Mouse (Mus musculus) limb, embryonic 13.5 days (tissue): ENCODE measurements around the gene Hist1h4b. TPM values are rescaled to one million over a fixed set of nuclear protein-coding genes. Genes with fewer than 3 reads are reported as not detected.
A peak's percentile ranks its signal among the peaks of the same experiment; 100 is the strongest.
"Not testable (repeated sequence)": the region's sequence is repeated elsewhere in the genome, so short reads cannot be mapped to it uniquely, and the experiment has no call there.

ENCODE experiments used
- ATAC-seq: fragments of 200-750 bp; cut with Nextera tagmentation; 2 replicates; pipeline ENCODE4 v1.8.0; 2017; ENCODE audit warnings: low read depth, moderate number of reproducible peaks, moderate TSS enrichment; ENCODE audit not compliant: low FRiP score
- H3K27ac ChIP-seq: fragments of 300-500 bp; sonication (generic); 2 replicates; pipeline ENCODE4 v1.5.1; 2015; ENCODE audit warnings: inconsistent platforms, mild to moderate bottlenecking, moderate library complexity
- H3K27me3 ChIP-seq: fragments of 300-500 bp; sonication (generic); 2 replicates; pipeline ENCODE4 v1.6.1; 2015; ENCODE audit warnings: mild to moderate bottlenecking, inconsistent platforms
- H3K36me3 ChIP-seq: fragments of 300-500 bp; sonication (generic); 2 replicates; pipeline ENCODE4 v1.6.1; 2015; ENCODE audit warnings: inconsistent platforms, mild to moderate bottlenecking, moderate library complexity
- H3K4me1 ChIP-seq: fragments of 300-500 bp; sonication (generic); 2 replicates; pipeline ENCODE4 v1.6.1; 2015; ENCODE audit warnings: inconsistent platforms
- H3K4me2 ChIP-seq: fragments of 300-500 bp; sonication (generic); replicated peaks from 2 replicates; pipeline ENCODE4 v1.6.1; 2015; ENCODE audit warnings: inconsistent platforms, mild to moderate bottlenecking, moderate library complexity
- H3K4me3 ChIP-seq: fragments of 300-500 bp; sonication (generic); 2 replicates; pipeline ENCODE4 v1.5.1; 2015; ENCODE audit warnings: moderate library complexity, mild to moderate bottlenecking, inconsistent platforms
- H3K9ac ChIP-seq: fragments of 300-500 bp; sonication (generic); 2 replicates; pipeline ENCODE4 v1.6.1; 2015; ENCODE audit warnings: mild to moderate bottlenecking, inconsistent platforms
- H3K9me3 ChIP-seq: fragments of 300-500 bp; sonication (generic); 2 replicates; pipeline ENCODE4 v1.6.1; 2016; ENCODE audit warnings: inconsistent platforms
- WGBS: fragments of 180-500 bp; shearing (Covaris S2); methylation state at CpG from one replicate; pipeline ENCODE4 v1.1.7; 2015; 5-methylcytosine and 5-hydroxymethylcytosine counted together
- polyA plus RNA-seq: library from polyadenylated mRNA; unstranded; fragments of >200 nt; fragmentation: Nextera tagmentation; extraction: Ambion mirVana; gene quantifications from 2 replicates; pipeline ENCODE4 v1.2.1, GENCODE M21; 2015

Hist1h4b gene
- polyA plus RNA-seq, 1 experiment from 2014 or later: 7.2 TPM

DNA sequence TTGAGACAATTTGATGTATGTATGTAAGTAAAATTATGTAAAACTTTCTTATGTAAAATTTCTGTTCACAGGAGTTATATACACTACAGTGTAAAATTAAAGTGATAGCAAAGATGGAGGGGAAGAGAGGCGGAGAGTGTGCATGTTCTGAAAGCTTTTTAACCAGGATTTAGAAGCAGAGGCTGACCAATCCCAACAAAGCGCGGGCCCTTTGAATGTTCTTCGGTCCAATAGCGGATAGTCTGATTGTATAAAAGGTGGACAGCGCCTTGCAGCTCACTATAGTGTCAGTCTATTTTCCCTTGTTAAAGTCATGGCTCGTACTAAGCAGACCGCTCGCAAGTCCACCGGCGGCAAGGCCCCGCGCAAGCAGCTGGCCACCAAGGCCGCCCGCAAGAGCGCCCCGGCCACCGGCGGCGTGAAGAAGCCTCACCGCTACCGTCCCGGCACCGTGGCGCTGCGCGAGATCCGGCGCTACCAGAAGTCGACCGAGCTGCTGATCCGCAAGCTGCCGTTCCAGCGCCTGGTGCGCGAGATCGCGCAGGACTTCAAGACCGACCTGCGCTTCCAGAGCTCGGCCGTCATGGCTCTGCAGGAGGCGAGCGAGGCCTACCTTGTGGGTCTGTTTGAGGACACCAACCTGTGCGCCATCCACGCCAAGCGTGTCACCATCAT lies 4.6 kb upstream of the Hist1h4b start, which contains the start of gene Hist1h3b:
TSS of gene Hist1h3b (plus strand) at position 201 of the 675 bp plus-strand sequence.
- H3K4me2 ChIP-seq: peak within 1 kb of the TSS; percentile 65

DNA sequence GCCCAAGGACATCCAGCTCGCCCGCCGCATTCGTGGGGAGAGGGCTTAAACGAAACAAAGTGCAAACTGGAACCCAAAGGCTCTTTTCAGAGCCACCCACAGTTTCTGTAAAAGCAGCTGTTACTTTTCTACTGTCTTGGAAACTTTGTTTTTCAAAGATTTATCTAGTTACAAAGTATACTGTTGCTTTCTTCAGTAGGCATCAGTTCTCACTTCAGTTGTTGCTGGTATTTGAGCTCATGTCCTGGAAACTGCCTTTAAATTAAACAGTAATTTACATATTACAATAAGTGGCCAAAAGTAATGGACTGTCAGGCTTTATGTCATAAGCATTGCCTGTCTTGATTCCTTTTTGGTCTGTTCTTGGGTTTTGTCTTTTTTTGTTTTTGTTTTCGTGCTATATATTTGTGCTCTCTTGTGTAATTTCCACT lies 4.1 kb upstream of the Hist1h4b start:
- 4% methylated on average over 6 of the region's 6 CpGs for WGBS
- H3K4me2 ChIP-seq: peak overlapping the region; percentile 65
- no peak for ATAC-seq
- peak overlapping the region; percentile 76 for H3K27ac ChIP-seq
- peak overlapping the region; percentile 42 for H3K4me3 ChIP-seq
- H3K36me3 ChIP-seq: no peaks in the 10 kb centered on the region
- H3K27me3 ChIP-seq: no peaks in the 10 kb centered on the region
- no peaks in the 10 kb centered on the region for H3K9me3 ChIP-seq
- peak overlapping the region; percentile 65 for H3K9ac ChIP-seq
- peaks cover 27% of the 10 kb centered on the region for H3K4me1 ChIP-seq

More for the DNA sequence above, 4.6 kb upstream of the Hist1h4b start, which contains the start of gene Hist1h3b:
- peak; percentile 90 for ATAC-seq
- H3K9ac ChIP-seq: peak within 1 kb of the TSS; percentile 69
- WGBS: 0% methylated on average over 21 of the region's 47 CpGs
- peak within 1 kb of the TSS; percentile 96 for H3K27ac ChIP-seq
- H3K27me3 ChIP-seq, H3K36me3 ChIP-seq, H3K9me3 ChIP-seq: not testable (repeated sequence)
- H3K4me1 ChIP-seq: peaks cover 27% of the 10 kb centered on the region
- H3K4me3 ChIP-seq: peak within 1 kb of the TSS; percentile 48

DNA sequence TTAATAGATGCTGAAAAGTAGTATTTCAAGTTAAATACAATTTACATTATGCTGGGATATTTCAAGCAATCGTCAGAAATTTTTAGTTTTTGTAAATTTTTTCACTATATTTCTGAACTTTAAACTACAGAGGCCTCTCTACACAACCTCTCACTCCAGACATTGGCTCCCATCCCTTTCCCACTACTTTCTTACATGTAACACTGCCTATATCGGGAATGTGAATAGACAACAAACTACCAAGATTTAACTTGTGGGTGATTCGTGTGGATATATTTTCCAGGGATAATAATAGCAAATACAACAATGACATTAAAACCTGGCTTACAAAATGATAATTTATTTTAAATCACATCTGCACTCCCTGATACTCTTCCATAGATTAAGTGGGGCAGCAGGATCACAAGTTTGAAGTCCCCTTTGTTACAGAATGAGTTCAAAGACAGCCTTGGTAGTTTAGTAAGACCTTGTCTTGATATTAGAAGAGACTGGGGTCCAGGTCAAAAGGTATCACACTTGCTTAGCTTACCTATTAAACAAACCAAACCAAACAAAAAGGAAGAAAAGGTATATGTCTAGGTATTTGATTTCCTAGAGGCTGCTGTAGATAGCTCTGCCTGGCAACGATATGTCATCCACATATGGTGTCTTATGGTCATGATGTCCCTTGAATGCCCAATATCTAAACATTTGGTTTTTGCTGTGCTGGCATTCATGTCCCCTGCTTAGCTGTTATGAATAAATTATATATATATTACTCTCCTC lies 3.3 kb upstream of the Hist1h4b start:
- Histone ChIP-seq H3K4me3 (0 out of 2 replicates have a peak overlapping the region, but pooled peaks have one; percentile 12), H3K27me3 (no peaks in the 10 kb centered on the region), H3K9ac (peak overlapping the region; percentile 65; the same call in 1 of the 2 replicates), H3K4me2 (peak overlapping the region; percentile 65), H3K4me1 (peaks cover 23% of the 10 kb centered on the region), H3K9me3 (no peaks in the 10 kb centered on the region), H3K36me3 (no peaks in the 10 kb centered on the region), H3K27ac (peak overlapping the region; percentile 76; the same call in 1 of the 2 replicates)
- ATAC-seq: no peak
- 56% methylated on average over 4 of the region's 4 CpGs for WGBS

DNA sequence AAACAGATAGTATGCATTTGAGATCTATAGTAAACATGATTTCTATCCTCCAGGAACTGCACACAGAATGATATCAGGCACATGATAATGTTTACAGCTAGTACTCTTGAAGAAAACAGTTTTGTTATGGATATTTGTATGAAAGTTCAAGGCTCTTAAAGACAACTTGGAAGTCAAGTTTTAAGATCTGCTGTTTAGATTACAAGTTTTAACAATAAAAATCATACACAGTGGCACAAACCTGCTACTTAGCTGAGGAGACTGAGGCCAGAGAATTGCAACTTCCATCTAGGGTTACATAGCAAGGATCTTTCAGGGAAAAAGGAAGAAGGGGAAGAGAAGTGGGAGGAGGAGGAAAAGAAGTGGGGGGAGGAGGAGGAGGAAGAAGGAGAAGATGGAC lies 1.8 kb upstream of the Hist1h4b start:
- H3K9me3 ChIP-seq: no peaks in the 10 kb centered on the region

DNA sequence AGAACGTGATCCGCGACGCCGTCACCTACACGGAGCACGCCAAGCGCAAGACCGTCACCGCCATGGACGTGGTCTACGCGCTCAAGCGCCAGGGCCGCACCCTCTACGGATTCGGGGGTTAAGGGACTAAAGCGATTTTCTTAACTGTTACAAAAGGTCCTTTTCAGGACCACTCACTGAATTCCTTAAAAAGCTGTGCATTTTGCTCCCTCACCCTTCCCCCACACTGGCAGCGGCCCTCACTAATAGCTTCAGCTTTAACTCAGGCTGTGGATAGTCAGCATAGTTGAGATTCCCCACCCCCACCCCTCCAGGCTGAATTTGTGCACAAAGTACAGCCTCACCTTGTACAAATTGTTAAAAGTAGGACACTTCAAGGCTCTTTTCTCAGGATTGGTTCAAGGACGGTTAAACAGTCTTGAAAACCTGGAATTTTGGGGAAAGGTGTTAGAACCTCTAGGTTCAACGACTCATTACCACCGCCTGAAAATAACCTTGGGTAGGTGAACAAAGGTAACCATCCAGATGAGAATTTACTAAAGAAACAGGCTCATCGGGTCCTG lies 479 bp downstream of the Hist1h4b start:
- no peaks in the 10 kb centered on the region for H3K27me3 ChIP-seq
- ATAC-seq: peak; percentile 16
- no peaks in the 10 kb centered on the region for H3K9me3 ChIP-seq
- WGBS: under 1% methylated on average over 18 of the region's 23 CpGs
- H3K27ac ChIP-seq: peak overlapping the region; percentile 94
- H3K36me3 ChIP-seq: no peaks in the 10 kb centered on the region
- peaks cover 29% of the 10 kb centered on the region for H3K4me1 ChIP-seq
- peak overlapping the region; percentile 69 for H3K9ac ChIP-seq
- H3K4me3 ChIP-seq: peak overlapping the region; percentile 46
- peak overlapping the region; percentile 82 for H3K4me2 ChIP-seq

More for the DNA sequence above, 1.8 kb upstream of the Hist1h4b start:
- Histone ChIP-seq H3K36me3 (no peaks in the 10 kb centered on the region), H3K4me3 (no peak overlapping the region), H3K9ac (no peak overlapping the region), H3K4me2 (no peak overlapping the region), H3K4me1 (peaks cover 23% of the 10 kb centered on the region), H3K27ac (no peak overlapping the region), H3K27me3 (no peaks in the 10 kb centered on the region)
- no peak for ATAC-seq

DNA sequence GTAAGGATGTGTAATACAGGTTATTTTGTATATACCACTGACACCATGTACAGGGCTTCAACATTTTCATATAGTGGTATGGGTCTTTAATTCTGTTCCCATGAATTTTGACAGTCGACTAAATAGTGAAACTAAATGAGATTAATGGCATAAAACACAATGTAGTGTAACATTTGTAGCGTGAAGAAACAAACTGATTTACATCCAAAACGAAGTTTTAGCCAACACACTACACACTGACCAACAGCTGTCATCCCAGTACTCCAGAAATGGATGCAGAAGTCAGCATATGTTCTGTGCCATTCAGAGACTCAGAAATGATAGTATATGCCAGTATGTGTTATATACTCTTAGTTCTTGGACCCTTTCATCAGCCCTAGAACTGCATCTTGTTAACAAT lies 1.1 kb downstream of the Hist1h4b start:
- H3K9me3 ChIP-seq: no peaks in the 10 kb centered on the region
- no peak for ATAC-seq
- peak overlapping the region; percentile 41 for H3K4me2 ChIP-seq
- WGBS: 46% methylated on average over 3 of the region's 3 CpGs
- peaks cover 26% of the 10 kb centered on the region for H3K4me1 ChIP-seq
- peak overlapping the region; percentile 29; the same call in 1 of the 2 replicates for H3K27ac ChIP-seq
- no peak overlapping the region for H3K4me3 ChIP-seq
- no peaks in the 10 kb centered on the region for H3K27me3 ChIP-seq
- no peaks in the 10 kb centered on the region for H3K36me3 ChIP-seq
- no peak overlapping the region for H3K9ac ChIP-seq

DNA sequence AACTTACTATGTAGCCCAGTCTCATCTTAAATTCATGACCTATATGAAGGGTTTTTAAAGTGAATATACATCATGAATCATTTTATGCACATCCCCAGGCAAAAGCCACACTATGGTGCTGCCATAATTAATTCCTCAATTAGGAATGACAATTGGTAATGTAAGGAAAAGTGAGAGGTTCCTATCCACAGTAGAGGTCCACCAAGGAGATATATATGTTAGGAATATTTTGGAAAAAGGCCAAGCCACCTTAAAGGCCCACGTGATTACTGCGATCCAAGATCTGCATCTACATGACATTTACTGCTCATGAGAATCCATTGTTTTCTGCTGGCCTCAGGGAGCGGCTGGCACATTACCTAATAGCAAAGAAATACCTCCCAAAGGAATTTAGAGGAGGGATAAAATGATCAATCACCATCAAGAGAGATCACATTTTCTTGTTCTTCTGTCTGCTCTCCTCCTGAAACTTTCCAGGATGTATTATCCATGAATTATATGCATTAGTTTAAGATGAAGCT lies 2.5 kb downstream of the Hist1h4b start:
- Histone ChIP-seq H3K4me3 (no peak overlapping the region), H3K9ac (no peak overlapping the region), H3K9me3 (no peaks in the 10 kb centered on the region), H3K36me3 (no peaks in the 10 kb centered on the region), H3K4me2 (no peak overlapping the region; the same call in 1 of the 2 replicates), H3K27me3 (no peaks in the 10 kb centered on the region), H3K27ac (no peak overlapping the region), H3K4me1 (peaks cover 22% of the 10 kb centered on the region)
- WGBS: 76% methylated on average over 3 of the region's 3 CpGs
- ATAC-seq: no peak

- 57% methylated on average over 1 of the region's 1 CpGs for WGBS
- Histone ChIP-seq H3K9ac (peak overlapping the region; percentile 68; the same call in 1 of the 2 replicates), H3K9me3 (no peaks in the 10 kb centered on the region)
These were observed 3.1 kb downstream of the Hist1h4b start for GRCm38 (mm10) chr13:23759916-23760239.

DNA sequence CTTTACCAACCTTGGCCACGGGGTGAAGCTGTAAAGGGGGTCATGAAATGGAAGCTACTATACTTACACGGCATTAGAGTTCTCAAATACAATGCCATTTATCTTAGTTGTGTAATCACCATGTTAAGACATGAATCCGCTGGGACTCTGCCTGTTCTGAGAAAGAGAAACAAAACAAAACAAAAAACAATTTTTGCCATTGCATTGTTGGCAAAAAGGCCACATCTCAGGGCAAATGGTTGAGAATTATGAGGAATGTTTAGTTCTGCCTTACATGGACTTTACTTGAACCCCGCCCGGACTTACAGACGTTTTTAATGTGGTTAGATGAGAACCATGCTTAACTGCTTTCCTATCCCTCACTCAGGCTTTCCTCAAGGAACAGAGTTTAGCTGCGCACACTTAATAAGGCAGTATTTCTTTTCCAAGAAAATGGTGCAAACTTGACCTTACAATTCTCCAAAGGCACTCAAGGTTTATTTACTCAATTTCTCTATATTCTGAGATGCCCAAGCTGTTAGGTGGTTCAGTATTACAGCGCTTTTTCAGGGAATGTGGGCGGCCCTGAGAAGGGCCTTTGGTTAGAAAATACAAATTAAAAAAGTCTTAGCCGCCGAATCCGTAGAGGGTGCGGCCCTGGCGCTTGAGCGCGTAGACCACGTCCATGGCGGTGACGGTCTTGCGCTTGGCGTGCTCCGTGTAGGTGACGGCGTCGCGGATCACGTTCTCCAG lies 3.6 kb downstream of the Hist1h4b start:
- H3K4me3 ChIP-seq: peak overlapping the region; percentile 59
- H3K27me3 ChIP-seq: no peaks in the 10 kb centered on the region
- H3K4me1 ChIP-seq: peaks cover 26% of the 10 kb centered on the region
- H3K9me3 ChIP-seq: no peaks in the 10 kb centered on the region
- peak overlapping the region; percentile 68 for H3K9ac ChIP-seq
- no peaks in the 10 kb centered on the region for H3K36me3 ChIP-seq
- peak overlapping the region; percentile 92 for H3K4me2 ChIP-seq
- WGBS: under 1% methylated on average over 25 of the region's 27 CpGs
- ATAC-seq: peak; percentile 2; the same call in 1 of the 2 replicates
- peak overlapping the region; percentile 90 for H3K27ac ChIP-seq

More at GRCm38 (mm10) chr13:23759916-23760239, 3.1 kb downstream of the Hist1h4b start:
- Histone ChIP-seq H3K4me3 (peak overlapping the region; percentile 59), H3K27ac (peak overlapping the region; percentile 90; the same call in 1 of the 2 replicates), H3K4me2 (peak overlapping the region; percentile 92), H3K4me1 (peaks cover 26% of the 10 kb centered on the region), H3K36me3 (no peaks in the 10 kb centered on the region), H3K27me3 (no peaks in the 10 kb centered on the region)
- no peak for ATAC-seq

- Histone ChIP-seq H3K9me3 (no peaks in the 10 kb centered on the region), H3K36me3 (no peaks in the 10 kb centered on the region), H3K27me3 (no peaks in the 10 kb centered on the region), H3K4me3 (peak within 1 kb of the TSS; percentile 59), H3K4me2 (peak within 1 kb of the TSS; percentile 92), H3K27ac (peak within 1 kb of the TSS; percentile 97), H3K4me1 (peaks cover 26% of the 10 kb centered on the region), H3K9ac (peak within 1 kb of the TSS; percentile 74)
- under 1% methylated on average over 69 of the region's 72 CpGs for WGBS
- ATAC-seq: peak; percentile 81
These were observed 4.4 kb downstream of the Hist1h4b start, which contains the start of gene Hist1h4a for GRCm38 (mm10) chr13:23760972-23761864. Gene Hist1h4a, minus strand, starts transcription at chr13:23761230.
